Mouse (Mus musculus) heart, embryonic 11.5 days (tissue): ENCODE data around the gene Fank1. TPM values are rescaled to one million over a fixed set of nuclear protein-coding genes. Genes with fewer than 3 reads are reported as not detected.

ENCODE experiments used
- ATAC-seq: fragments of 200-750 bp; cut with Nextera tagmentation; replicated peaks from 2 replicates; pipeline ENCODE4 v1.8.0; 2017; ENCODE audit warnings: moderate library complexity; ENCODE audit not compliant: insufficient number of reproducible peaks, low FRiP score, low TSS enrichment
- H3K27ac ChIP-seq: fragments of 300-500 bp; sonication (generic); 2 replicates; pipeline ENCODE4 v1.5.1; 2014; ENCODE audit warnings: mild to moderate bottlenecking, low read depth, low read length
- H3K27me3 ChIP-seq: fragments of 300-500 bp; sonication (generic); 2 replicates; pipeline ENCODE4 v1.6.1; 2014; ENCODE audit warnings: mild to moderate bottlenecking, low read length, mixed read lengths; ENCODE audit not compliant: control insufficient read depth, insufficient read depth
- H3K36me3 ChIP-seq: fragments of 300-500 bp; sonication (generic); 2 replicates; pipeline ENCODE4 v1.6.1; 2014; ENCODE audit warnings: mild to moderate bottlenecking, low read length, moderate library complexity, mixed read lengths; ENCODE audit not compliant: control insufficient read depth, insufficient read depth
- H3K4me1 ChIP-seq: fragments of 300-500 bp; sonication (generic); 2 replicates; pipeline ENCODE4 v1.6.1; 2014; ENCODE audit warnings: low read length; ENCODE audit not compliant: control insufficient read depth, insufficient read depth
- H3K4me2 ChIP-seq: fragments of 300-500 bp; sonication (generic); 2 replicates; pipeline ENCODE4 v1.6.1; 2014; ENCODE audit warnings: mild to moderate bottlenecking, moderate library complexity
- H3K4me3 ChIP-seq: fragments of 300-500 bp; sonication (generic); 2 replicates; pipeline ENCODE4 v1.5.1; 2014; ENCODE audit warnings: low read depth, low read length
- H3K9ac ChIP-seq: fragments of 300-500 bp; sonication (generic); 2 replicates; pipeline ENCODE4 v1.6.1; 2014; ENCODE audit warnings: mild to moderate bottlenecking, low read depth, low read length, moderate library complexity
- H3K9me3 ChIP-seq: fragments of 300-500 bp; sonication (generic); replicated peaks from 2 replicates; pipeline ENCODE4 v1.6.1; 2016; ENCODE audit warnings: low read length; ENCODE audit not compliant: control insufficient read depth
- WGBS: fragments of 180-500 bp; shearing (Covaris S2); extraction: QIAGEN DNeasy Blood & Tissue Kit; methylation state at CpG from one replicate; pipeline ENCODE4 v1.1.7; 2014; ENCODE audit not compliant: insufficient replicate concordance; 5-methylcytosine and 5-hydroxymethylcytosine counted together
- polyA plus RNA-seq: library from polyadenylated mRNA; unstranded; fragments of >200 nt; fragmentation: Nextera tagmentation; extraction: Ambion mirVana; gene quantifications from 2 replicates; pipeline ENCODE4 v1.2.1, GENCODE M21; 2014

Fank1 gene
- polyA plus RNA-seq, 1 experiment from 2014 or later = 0.10 TPM

- H3K4me3 ChIP-seq = no peak overlapping the region
- WGBS = 69% methylated on average over 1 of the region's 1 CpGs
- no peak overlapping the region for H3K9ac ChIP-seq
- ATAC-seq = no peak
- peaks cover 29% of the 10 kb centered on the region for H3K4me1 ChIP-seq
- no peaks in the 10 kb centered on the region for H3K27me3 ChIP-seq
- H3K9me3 ChIP-seq = no peaks in the 10 kb centered on the region
- H3K36me3 ChIP-seq = peaks cover 5% of the 10 kb centered on the region; the same call in 1 of the 2 replicates
- H3K4me2 ChIP-seq = peak overlapping the region; percentile 20; the same call in 1 of the 2 replicates
- peak overlapping the region; percentile 80 for H3K27ac ChIP-seq
Observed at GRCm38 (mm10) chr7:133744209-133744608, 32.5 kb upstream of the Fank1 start.

DNA sequence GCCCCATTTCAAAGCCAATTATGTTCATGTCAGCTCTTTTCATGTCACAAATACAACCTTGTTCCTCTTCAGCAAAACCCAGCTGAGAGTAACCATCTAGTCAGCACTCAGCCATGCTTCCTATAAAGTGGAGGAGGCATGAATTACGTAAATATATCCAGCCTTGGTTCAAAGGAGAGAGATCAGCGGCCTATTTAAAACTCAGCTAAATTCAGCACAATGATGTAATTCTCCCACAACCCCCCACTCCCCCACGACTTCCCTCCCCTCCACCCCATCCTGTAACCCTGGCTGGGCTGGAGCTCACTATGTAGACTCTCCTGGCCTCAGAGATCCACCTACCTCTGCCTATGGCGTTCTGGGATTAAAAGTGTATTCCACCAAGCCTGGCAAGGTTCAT, 32.0 kb upstream of the Fank1 start:
- H3K4me3 ChIP-seq = no peak overlapping the region
- peaks cover 29% of the 10 kb centered on the region for H3K4me1 ChIP-seq
- peaks cover 5% of the 10 kb centered on the region; the same call in 1 of the 2 replicates for H3K36me3 ChIP-seq
- no peaks in the 10 kb centered on the region for H3K27me3 ChIP-seq
- no peaks in the 10 kb centered on the region for H3K9me3 ChIP-seq
- peak; percentile 68 for ATAC-seq
- 23% methylated on average over 4 of the region's 4 CpGs for WGBS
- peak overlapping the region; percentile 20; the same call in 1 of the 2 replicates for H3K4me2 ChIP-seq
- H3K27ac ChIP-seq = peak overlapping the region; percentile 80
- no peak overlapping the region for H3K9ac ChIP-seq

DNA sequence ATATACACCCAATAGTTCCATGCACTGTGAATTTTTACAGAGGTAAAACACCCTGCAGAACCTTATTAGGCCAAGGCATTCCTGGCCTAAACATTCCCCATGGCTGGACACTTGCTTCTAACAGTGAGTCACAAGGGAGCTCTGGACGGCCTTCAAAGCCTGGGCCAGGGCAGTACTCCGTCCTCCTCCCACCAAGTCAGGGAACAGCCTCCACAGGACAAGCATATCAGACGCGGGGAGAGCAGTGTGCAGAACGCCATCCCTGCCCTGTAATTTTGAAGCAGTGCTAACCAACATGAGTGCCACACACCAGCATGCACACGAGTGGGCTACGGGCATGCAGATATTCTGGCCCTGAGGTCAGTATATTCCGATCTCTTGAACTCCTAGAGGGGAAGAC, 29.3 kb upstream of the Fank1 start:
- H3K4me3 ChIP-seq = no peak overlapping the region
- WGBS = 59% methylated on average over 8 of the region's 8 CpGs
- ATAC-seq = no peak
- H3K4me1 ChIP-seq = peaks cover 46% of the 10 kb centered on the region
- H3K27me3 ChIP-seq = no peaks in the 10 kb centered on the region
- no peak overlapping the region for H3K27ac ChIP-seq
- no peaks in the 10 kb centered on the region for H3K9me3 ChIP-seq
- H3K4me2 ChIP-seq = no peak overlapping the region
- no peak overlapping the region for H3K9ac ChIP-seq
- no peaks in the 10 kb centered on the region for H3K36me3 ChIP-seq

GRCm38 (mm10) chr7:133748753-133749152, 27.9 kb upstream of the Fank1 start:
- Histone ChIP-seq H3K4me2 (no peak overlapping the region), H3K9ac (no peak overlapping the region), H3K4me1 (peaks cover 45% of the 10 kb centered on the region), H3K9me3 (no peaks in the 10 kb centered on the region), H3K36me3 (no peaks in the 10 kb centered on the region), H3K27me3 (no peaks in the 10 kb centered on the region), H3K4me3 (no peak overlapping the region), H3K27ac (no peak overlapping the region)
- no peak for ATAC-seq
- WGBS = 83% methylated on average over 14 of the region's 14 CpGs

GRCm38 (mm10) chr7:133750666-133751065, 26.0 kb upstream of the Fank1 start:
- no peak overlapping the region for H3K4me2 ChIP-seq
- H3K4me1 ChIP-seq = peaks cover 32% of the 10 kb centered on the region
- no peak for ATAC-seq
- no peak overlapping the region for H3K4me3 ChIP-seq
- 62% methylated on average over 5 of the region's 5 CpGs for WGBS
- no peaks in the 10 kb centered on the region for H3K27me3 ChIP-seq
- H3K9me3 ChIP-seq = no peaks in the 10 kb centered on the region
- H3K36me3 ChIP-seq = no peaks in the 10 kb centered on the region
- H3K27ac ChIP-seq = peak overlapping the region; percentile 58
- H3K9ac ChIP-seq = no peak overlapping the region

DNA sequence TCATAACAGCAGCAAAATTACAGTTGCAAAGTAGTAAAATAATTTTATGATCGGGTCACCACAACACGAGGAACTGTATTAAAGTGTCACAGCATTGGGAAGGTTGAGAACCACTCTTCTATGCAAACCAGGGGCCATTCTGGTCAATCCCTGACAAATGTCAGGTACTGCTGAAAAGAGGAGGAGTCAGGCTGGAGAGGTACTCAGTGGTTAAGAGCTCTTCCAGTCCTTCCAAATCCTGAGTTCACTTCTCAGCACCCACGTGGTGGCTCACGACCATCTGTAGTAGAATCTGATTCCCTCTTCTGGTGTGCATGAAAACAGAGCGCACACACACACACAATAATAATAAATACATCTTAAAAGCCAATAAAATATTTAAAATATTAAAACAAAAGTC, 25.5 kb upstream of the Fank1 start:
- Histone ChIP-seq H3K4me3 (no peak overlapping the region), H3K36me3 (no peaks in the 10 kb centered on the region), H3K9ac (no peak overlapping the region), H3K9me3 (no peaks in the 10 kb centered on the region), H3K27me3 (no peaks in the 10 kb centered on the region), H3K4me2 (no peak overlapping the region), H3K27ac (peak overlapping the region; percentile 58; the same call in 1 of the 2 replicates), H3K4me1 (peaks cover 32% of the 10 kb centered on the region)
- 60% methylated on average over 5 of the region's 5 CpGs for WGBS
- ATAC-seq = no peak

DNA sequence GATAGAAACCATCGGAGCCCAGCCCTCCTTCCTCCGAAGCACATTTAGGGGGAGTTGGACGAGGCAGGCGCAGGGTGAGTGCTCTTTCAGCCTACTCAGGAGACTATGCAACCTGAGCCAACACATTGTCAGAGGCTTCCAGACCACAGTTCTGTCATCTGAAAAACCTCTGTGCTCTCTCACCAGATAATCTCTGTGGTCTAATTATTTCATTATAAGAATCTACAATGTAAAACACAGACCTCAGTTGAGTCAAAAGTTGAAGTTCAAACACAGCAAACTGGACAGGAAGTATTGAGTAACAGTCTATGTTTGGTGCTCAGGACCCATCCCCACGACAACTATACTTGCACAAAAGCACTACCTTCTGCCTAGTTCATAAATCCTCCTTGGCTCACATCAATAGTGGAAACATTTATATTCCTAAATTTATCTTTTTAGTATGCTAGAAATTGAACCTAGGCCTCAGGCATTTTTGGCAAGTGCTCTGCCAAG, 18.7 kb upstream of the Fank1 start:
- no peak for ATAC-seq
- Histone ChIP-seq H3K9ac (no peak overlapping the region), H3K4me2 (no peak overlapping the region), H3K4me1 (peaks cover 10% of the 10 kb centered on the region), H3K27ac (no peak overlapping the region), H3K36me3 (no peaks in the 10 kb centered on the region), H3K4me3 (no peak overlapping the region), H3K9me3 (no peaks in the 10 kb centered on the region), H3K27me3 (no peaks in the 10 kb centered on the region)
- WGBS = 62% methylated on average over 5 of the region's 5 CpGs

DNA sequence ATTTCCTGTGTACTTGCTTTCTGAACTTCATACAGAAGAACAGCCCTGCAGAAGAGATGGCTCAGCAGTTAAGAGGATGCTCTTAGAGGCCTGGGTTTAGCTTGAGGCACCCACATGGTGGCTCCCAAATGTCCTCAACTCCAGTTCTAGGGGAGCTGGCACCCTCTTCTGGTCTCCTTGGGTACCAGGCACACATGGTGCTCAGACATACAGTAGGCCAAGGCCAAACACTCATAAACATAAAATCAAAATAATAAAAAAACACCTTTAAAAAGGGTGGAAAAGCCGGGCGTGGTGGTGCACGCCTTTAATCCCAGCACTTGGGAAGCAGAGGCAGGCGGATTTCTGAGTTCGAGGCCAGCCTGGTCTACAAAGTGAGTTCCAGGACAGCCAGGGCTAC, 17.9 kb upstream of the Fank1 start:
- 88% methylated on average over 5 of the region's 5 CpGs for WGBS
- H3K4me1 ChIP-seq = peaks cover 10% of the 10 kb centered on the region

DNA sequence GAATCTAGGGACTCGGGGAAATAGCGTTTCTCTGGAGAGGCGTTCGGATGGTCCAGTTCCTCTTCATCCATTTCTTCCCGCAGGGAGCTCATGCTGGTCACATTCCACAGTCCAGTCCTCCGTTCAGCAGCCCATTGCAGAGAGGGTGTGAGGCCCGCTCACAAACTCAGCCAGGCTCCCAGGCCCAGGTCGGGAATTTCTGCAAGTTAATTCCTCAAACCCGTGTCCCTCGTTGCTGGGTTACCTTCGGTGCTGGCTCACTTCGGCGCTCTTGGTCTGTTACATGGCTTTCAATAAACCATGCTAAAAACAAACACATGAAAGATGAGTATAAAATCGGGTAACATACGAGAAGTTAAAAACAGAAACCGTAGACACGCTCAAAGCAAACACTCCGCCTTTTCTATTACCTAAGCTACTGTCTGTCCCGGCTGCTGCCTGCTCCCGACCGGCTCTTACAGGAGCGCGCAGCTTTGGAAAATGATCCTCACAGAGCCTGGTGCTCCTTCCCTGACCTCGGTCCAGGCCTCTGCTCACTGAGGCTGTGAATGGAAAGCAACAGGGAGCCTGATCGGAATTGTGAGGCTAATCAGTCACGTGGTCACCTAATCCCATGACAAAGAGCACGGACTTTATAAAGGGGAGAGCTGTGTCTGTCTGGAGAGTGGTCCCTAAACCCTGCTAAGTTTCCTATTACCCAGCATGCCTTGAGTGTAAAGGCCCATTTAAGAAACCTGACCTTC, 16.9 kb upstream of the Fank1 start:
- Histone ChIP-seq H3K27ac (peak overlapping the region; percentile 46; the same call in 1 of the 2 replicates), H3K4me1 (peaks cover 10% of the 10 kb centered on the region), H3K9me3 (no peaks in the 10 kb centered on the region), H3K27me3 (no peaks in the 10 kb centered on the region), H3K9ac (peak overlapping the region; percentile 52), H3K36me3 (no peaks in the 10 kb centered on the region), H3K4me2 (peak overlapping the region; percentile 54), H3K4me3 (peak overlapping the region; percentile 25)
- ATAC-seq = no peak
- 11% methylated on average over 27 of the region's 27 CpGs for WGBS

More for the DNA sequence above, 17.9 kb upstream of the Fank1 start:
- ATAC-seq = no peak
- no peaks in the 10 kb centered on the region for H3K36me3 ChIP-seq
- H3K27me3 ChIP-seq = no peaks in the 10 kb centered on the region
- H3K27ac ChIP-seq = no peak overlapping the region
- H3K4me3 ChIP-seq = no peak overlapping the region
- H3K4me2 ChIP-seq = no peak overlapping the region
- no peaks in the 10 kb centered on the region for H3K9me3 ChIP-seq
- no peak overlapping the region for H3K9ac ChIP-seq
